Mouse (Mus musculus) midbrain, embryonic 14.5 days (tissue): ENCODE measurements around the gene Pygm. TPM values are rescaled to one million over a fixed set of nuclear protein-coding genes. Genes with fewer than 3 reads are reported as not detected.

Experiments
- ATAC-seq: fragments of 200-750 bp; cut with Nextera tagmentation; 2 replicates; pipeline ENCODE4 v1.8.0; 2017; ENCODE audit warnings: moderate number of reproducible peaks, moderate library complexity; ENCODE audit not compliant: low FRiP score, low TSS enrichment
- DNase-seq: peaks from one replicate; pipeline ENCODE4 v3.0.0-alpha.2; 2015
- H3K27ac ChIP-seq: fragments of 300-500 bp; sonication (generic); replicated peaks from 2 replicates; pipeline ENCODE4 v1.5.1; 2014; ENCODE audit warnings: mild to moderate bottlenecking, low read depth, low read length, moderate library complexity
- H3K27me3 ChIP-seq: fragments of 300-500 bp; sonication (generic); 2 replicates; pipeline ENCODE4 v1.6.1; 2014; ENCODE audit warnings: low read length, control low read depth, mixed read lengths; ENCODE audit not compliant: control insufficient read depth, insufficient read depth
- H3K36me3 ChIP-seq: fragments of 300-500 bp; sonication (generic); 2 replicates; pipeline ENCODE4 v1.6.1; 2014; ENCODE audit warnings: low read length, control low read depth; ENCODE audit not compliant: control insufficient read depth, insufficient read depth
- H3K4me1 ChIP-seq: fragments of 300-500 bp; sonication (generic); 2 replicates; pipeline ENCODE4 v1.6.1; 2014; ENCODE audit warnings: mild to moderate bottlenecking, antibody characterized with exemption, low read length, control low read depth; ENCODE audit not compliant: control insufficient read depth, insufficient read depth
- H3K4me2 ChIP-seq: fragments of 300-500 bp; sonication (generic); 2 replicates; pipeline ENCODE4 v1.6.1; 2014; ENCODE audit warnings: mild to moderate bottlenecking, low read length, moderate library complexity
- H3K4me3 ChIP-seq: fragments of 300-500 bp; sonication (generic); replicated peaks from 2 replicates; pipeline ENCODE4 v1.5.1; 2014; ENCODE audit warnings: low read depth, low read length
- H3K9ac ChIP-seq: fragments of 300-500 bp; sonication (generic); replicated peaks from 2 replicates; pipeline ENCODE4 v1.6.1; 2014; ENCODE audit warnings: mild to moderate bottlenecking, low read length, moderate library complexity
- H3K9me3 ChIP-seq: fragments of 300-500 bp; sonication (generic); 2 replicates; pipeline ENCODE4 v1.6.1; 2016; ENCODE audit warnings: low read length, control low read depth, mixed read lengths; ENCODE audit not compliant: control insufficient read depth
- WGBS: fragments of 180-500 bp; shearing (Covaris S2); extraction: QIAGEN DNeasy Blood & Tissue Kit; methylation state at CpG from one replicate; pipeline ENCODE4 v1.1.7; 2014; 5-methylcytosine and 5-hydroxymethylcytosine counted together
- polyA plus RNA-seq: library from polyadenylated mRNA; unstranded; fragments of >200 nt; fragmentation: Nextera tagmentation; extraction: Ambion mirVana; gene quantifications from 2 replicates; pipeline ENCODE4 v1.2.1, GENCODE M21; 2014

The Pygm gene
- polyA plus RNA-seq, 1 experiment from 2014 or later: 2.9 TPM

GRCm38 (mm10) chr19:6407109-6407508 lies 22.9 kb downstream of the Pygm start:
- WGBS: 72% methylated on average over 8 of the region's 8 CpGs

GRCm38 (mm10) chr19:6407816-6408510 lies 23.8 kb downstream of the Pygm start:
- Histone ChIP-seq H3K4me3 (no peak overlapping the region), H3K4me1 (no peaks in the 10 kb centered on the region), H3K4me2 (no peak overlapping the region), H3K27ac (no peak overlapping the region), H3K27me3 (no peaks in the 10 kb centered on the region), H3K9me3 (no peaks in the 10 kb centered on the region), H3K36me3 (no peaks in the 10 kb centered on the region), H3K9ac (no peak overlapping the region)
- ATAC-seq: no peak
- 52% methylated on average over 16 of the region's 16 CpGs for WGBS
- no peak for DNase-seq

More at GRCm38 (mm10) chr19:6407109-6407508, 22.9 kb downstream of the Pygm start:
- H3K9ac ChIP-seq: no peak overlapping the region
- no peak overlapping the region for H3K4me2 ChIP-seq
- H3K4me3 ChIP-seq: no peak overlapping the region
- H3K27ac ChIP-seq: no peak overlapping the region
- ATAC-seq: no peak
- no peaks in the 10 kb centered on the region for H3K36me3 ChIP-seq
- no peaks in the 10 kb centered on the region for H3K9me3 ChIP-seq
- DNase-seq: no peak
- no peaks in the 10 kb centered on the region for H3K4me1 ChIP-seq
- no peaks in the 10 kb centered on the region; the same call in 1 of the 2 replicates for H3K27me3 ChIP-seq

DNA sequence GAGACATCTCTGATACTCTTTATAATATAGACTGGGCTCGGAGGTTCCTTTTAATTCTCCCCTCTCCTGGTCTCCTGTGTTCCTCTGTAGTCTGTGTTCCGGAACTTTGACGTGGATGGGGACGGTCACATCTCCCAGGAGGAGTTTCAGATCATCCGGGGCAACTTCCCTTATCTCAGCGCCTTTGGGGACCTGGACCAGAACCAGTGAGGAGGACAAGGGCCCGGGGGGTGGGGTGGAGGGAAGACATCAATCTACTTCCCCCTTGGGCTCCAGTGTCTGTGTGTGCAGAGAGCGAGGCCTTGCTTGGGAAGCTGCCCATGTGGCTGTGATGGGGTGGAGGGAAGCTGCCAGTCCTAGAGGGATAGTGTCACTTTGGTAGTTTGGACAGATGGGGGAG lies 24.6 kb downstream of the Pygm start:
- no peak for ATAC-seq
- WGBS: 76% methylated on average over 8 of the region's 8 CpGs

DNA sequence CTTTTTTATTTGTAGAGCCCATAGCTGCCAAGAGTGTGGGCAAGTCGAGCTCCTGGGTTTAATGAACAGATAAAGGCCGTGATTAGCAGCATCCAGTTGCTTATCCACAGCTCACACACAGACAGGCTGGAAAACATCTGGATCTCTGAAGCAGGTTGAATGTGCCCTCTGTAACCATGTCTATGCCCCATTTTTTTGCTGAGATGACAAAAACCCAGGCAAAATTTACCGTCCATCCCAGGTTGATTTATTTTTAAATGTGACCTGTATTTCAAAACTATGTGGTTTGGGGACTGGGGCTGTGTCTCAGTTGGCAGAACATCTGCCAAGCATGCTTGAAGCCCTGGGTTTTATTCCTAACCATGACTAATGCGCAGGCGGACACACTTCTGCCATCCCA lies 25.0 kb downstream of the Pygm start:
- DNase-seq (no peak), ATAC-seq (no peak)
- H3K4me3 ChIP-seq: no peak overlapping the region
- WGBS: 83% methylated on average over 5 of the region's 5 CpGs
- no peak overlapping the region for H3K4me2 ChIP-seq
- no peaks in the 10 kb centered on the region for H3K9me3 ChIP-seq
- H3K4me1 ChIP-seq: no peaks in the 10 kb centered on the region
- no peaks in the 10 kb centered on the region for H3K36me3 ChIP-seq
- no peak overlapping the region for H3K27ac ChIP-seq
- no peaks in the 10 kb centered on the region for H3K27me3 ChIP-seq
- H3K9ac ChIP-seq: no peak overlapping the region

More for the DNA sequence above, 24.6 kb downstream of the Pygm start:
- Histone ChIP-seq H3K36me3 (no peaks in the 10 kb centered on the region), H3K4me2 (no peak overlapping the region), H3K4me3 (no peak overlapping the region), H3K9me3 (no peaks in the 10 kb centered on the region), H3K27ac (no peak overlapping the region), H3K27me3 (no peaks in the 10 kb centered on the region), H3K9ac (no peak overlapping the region), H3K4me1 (no peaks in the 10 kb centered on the region)
- DNase-seq: no peak

GRCm38 (mm10) chr19:6409936-6410335 lies 25.7 kb downstream of the Pygm start:
- no peak overlapping the region for H3K27ac ChIP-seq
- no peaks in the 10 kb centered on the region for H3K36me3 ChIP-seq
- no peak overlapping the region for H3K4me2 ChIP-seq
- 88% methylated on average over 5 of the region's 5 CpGs for WGBS
- no peaks in the 10 kb centered on the region; the same call in 1 of the 2 replicates for H3K4me1 ChIP-seq
- H3K9ac ChIP-seq: no peak overlapping the region
- no peaks in the 10 kb centered on the region for H3K27me3 ChIP-seq
- ATAC-seq (no peak), DNase-seq (no peak)
- no peak overlapping the region for H3K4me3 ChIP-seq
- H3K9me3 ChIP-seq: no peaks in the 10 kb centered on the region

- H3K36me3 ChIP-seq: no peaks in the 10 kb centered on the region
- no peaks in the 10 kb centered on the region for H3K27me3 ChIP-seq
- ATAC-seq (no peak), DNase-seq (no peak)
- H3K4me1 ChIP-seq: peaks cover 28% of the 10 kb centered on the region
- H3K9me3 ChIP-seq: no peaks in the 10 kb centered on the region
- 68% methylated on average over 14 of the region's 14 CpGs for WGBS
- H3K27ac ChIP-seq: no peak overlapping the region
- H3K4me2 ChIP-seq: no peak overlapping the region
- no peak overlapping the region for H3K9ac ChIP-seq
- H3K4me3 ChIP-seq: no peak overlapping the region
Observed at GRCm38 (mm10) chr19:6412798-6413197, 28.6 kb downstream of the Pygm start.

GRCm38 (mm10) chr19:6415454-6415853 lies 31.3 kb downstream of the Pygm start:
- H3K4me2 ChIP-seq: peak overlapping the region; percentile 3
- no peaks in the 10 kb centered on the region for H3K36me3 ChIP-seq
- H3K4me1 ChIP-seq: peaks cover 38% of the 10 kb centered on the region
- no peak overlapping the region for H3K4me3 ChIP-seq
- no peaks in the 10 kb centered on the region for H3K9me3 ChIP-seq
- H3K9ac ChIP-seq: peak overlapping the region; percentile 36; the same call in 1 of the 2 replicates
- H3K27ac ChIP-seq: peak overlapping the region; percentile 84
- peak; percentile 35 for DNase-seq
- H3K27me3 ChIP-seq: no peaks in the 10 kb centered on the region
- no peak for ATAC-seq
- 22% methylated on average over 6 of the region's 6 CpGs for WGBS

- Histone ChIP-seq H3K27me3 (no peaks in the 10 kb centered on the region), H3K27ac (peak overlapping the region; percentile 84), H3K4me1 (peaks cover 46% of the 10 kb centered on the region), H3K36me3 (no peaks in the 10 kb centered on the region), H3K9me3 (no peaks in the 10 kb centered on the region), H3K9ac (peak overlapping the region; percentile 36; the same call in 1 of the 2 replicates), H3K4me3 (no peak overlapping the region), H3K4me2 (peak overlapping the region; percentile 3)
- ATAC-seq (peak; percentile 53), DNase-seq (peak; percentile 89)
- 2% methylated on average over 9 of the region's 9 CpGs for WGBS
Observed at GRCm38 (mm10) chr19:6416124-6416770, 32.0 kb downstream of the Pygm start.
